Mouse (Mus musculus): ENCODE data around the gene Ddn. TPM values are rescaled to one million over a fixed set of nuclear protein-coding genes. Genes with fewer than 3 reads are reported as not detected.
"Not testable (repeated sequence)": the region's sequence is repeated elsewhere in the genome, so short reads cannot be mapped to it uniquely, and the experiment has no call there.

Gene Ddn
- polyA plus RNA-seq, 1 experiment from 2014 or later = 0.81 TPM

DNA sequence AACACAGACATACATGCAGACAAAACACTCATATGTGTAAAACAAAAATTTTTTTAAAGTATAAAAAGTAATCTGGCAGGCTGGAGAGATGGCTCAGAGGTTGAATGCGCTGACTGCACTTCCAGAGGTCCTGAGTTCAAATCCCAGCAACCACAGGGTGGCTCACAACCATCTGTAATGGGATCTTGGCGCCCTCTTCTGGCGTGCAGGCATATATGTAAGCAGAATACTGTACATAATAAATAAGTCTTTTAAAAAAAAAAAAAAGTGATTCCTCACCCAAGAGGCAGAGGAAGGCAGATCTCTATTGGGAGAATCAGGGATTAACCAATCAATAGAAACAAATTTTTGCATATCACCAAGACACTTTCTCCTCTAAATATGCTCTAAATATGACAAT, 14.1 kb upstream of the Ddn start:
- Histone ChIP-seq H3K4me1 (no peaks in the 10 kb centered on the region), H3K9ac (no peak overlapping the region), H3K4me2 (no peak overlapping the region), H3K36me3 (replicated peaks) (peaks cover 9% of the 10 kb centered on the region; the same call in 1 of the 2 replicates), H3K27ac (no peak overlapping the region), H3K9me3 (no peaks in the 10 kb centered on the region), H3K27me3 (replicated peaks) (no peaks in the 10 kb centered on the region), H3K4me3 (no peak overlapping the region)
- 71% methylated on average over 3 of the region's 3 CpGs for WGBS
- ATAC-seq (replicated peaks) = no peak

DNA sequence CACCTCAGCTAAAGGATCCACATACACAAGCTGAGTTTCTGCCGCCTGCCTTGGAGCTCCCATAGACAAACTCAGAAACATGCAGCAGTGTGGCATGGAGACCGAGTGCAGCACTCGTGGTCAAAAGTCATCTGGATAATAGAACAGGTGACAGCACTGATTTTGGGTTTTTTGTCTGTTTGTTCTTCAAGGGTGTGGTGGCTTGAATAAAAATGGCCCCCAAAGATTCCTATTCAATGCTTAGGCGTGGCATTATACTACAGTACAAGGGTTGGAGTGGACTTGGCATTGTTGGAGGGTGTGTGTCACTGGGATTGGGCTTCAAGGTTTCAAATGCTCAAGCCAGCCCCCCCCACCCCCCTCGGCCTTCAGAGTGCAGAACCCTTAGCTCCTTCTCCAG, 12.9 kb upstream of the Ddn start:
- no peak for ATAC-seq (replicated peaks)
- H3K9me3 ChIP-seq = no peaks in the 10 kb centered on the region
- H3K27me3 ChIP-seq (replicated peaks) = no peaks in the 10 kb centered on the region
- H3K27ac ChIP-seq = no peak overlapping the region
- H3K4me1 ChIP-seq = no peaks in the 10 kb centered on the region
- H3K9ac ChIP-seq = no peak overlapping the region
- H3K4me2 ChIP-seq = no peak overlapping the region
- H3K36me3 ChIP-seq (replicated peaks) = peaks cover 9% of the 10 kb centered on the region; the same call in 1 of the 2 replicates
- WGBS = 92% methylated on average over 5 of the region's 5 CpGs
- no peak overlapping the region for H3K4me3 ChIP-seq

DNA sequence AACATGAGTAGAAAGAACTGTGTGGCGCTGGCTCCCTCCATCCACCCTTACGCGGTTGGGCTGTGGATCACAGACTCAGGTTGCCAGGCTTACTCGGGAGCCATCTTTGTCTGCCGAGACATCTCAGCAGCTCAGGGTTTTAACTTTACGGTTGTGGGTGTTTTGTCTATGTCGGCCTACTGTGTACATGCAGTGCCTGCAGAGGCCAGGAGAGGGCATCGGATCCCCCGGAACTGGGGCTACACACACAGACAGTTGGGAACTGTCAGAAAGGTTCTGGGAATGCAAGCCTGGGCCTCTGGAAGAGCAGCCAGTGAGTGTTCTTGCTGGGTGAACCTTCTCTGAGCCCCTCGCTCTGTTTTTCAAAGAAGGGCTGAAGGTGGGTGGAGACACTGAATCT, 12.1 kb upstream of the Ddn start:
- no peak overlapping the region for H3K27ac ChIP-seq
- no peaks in the 10 kb centered on the region for H3K27me3 ChIP-seq (replicated peaks)
- WGBS = 27% methylated on average over 10 of the region's 10 CpGs
- H3K4me2 ChIP-seq = no peak overlapping the region
- H3K36me3 ChIP-seq (replicated peaks) = peaks cover 9% of the 10 kb centered on the region; the same call in 1 of the 2 replicates
- H3K9me3 ChIP-seq = no peaks in the 10 kb centered on the region
- H3K9ac ChIP-seq = no peak overlapping the region
- no peak for ATAC-seq (replicated peaks)
- H3K4me3 ChIP-seq = no peak overlapping the region
- H3K4me1 ChIP-seq = no peaks in the 10 kb centered on the region

DNA sequence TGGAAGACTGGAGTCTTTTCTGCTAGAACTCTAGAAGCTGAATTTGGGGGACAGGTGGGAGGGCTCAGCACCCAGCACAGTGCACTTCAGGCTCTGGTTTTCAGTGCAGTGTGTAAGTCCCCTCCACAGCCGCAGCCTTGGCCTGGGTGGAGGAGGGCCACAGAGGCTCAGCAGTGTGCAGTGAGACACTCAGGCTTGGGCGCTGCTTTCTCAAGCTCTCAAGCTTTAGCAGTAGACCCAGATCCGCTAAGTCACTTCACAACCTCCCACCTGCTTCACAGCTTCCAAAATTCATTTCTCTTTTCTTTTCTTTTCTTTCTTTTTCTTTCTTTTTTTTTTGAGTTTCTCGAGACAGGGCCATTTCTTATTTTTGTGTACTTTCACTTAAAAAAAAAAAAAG, 11.6 kb upstream of the Ddn start:
- no peak overlapping the region for H3K4me2 ChIP-seq
- H3K4me1 ChIP-seq = no peaks in the 10 kb centered on the region
- no peaks in the 10 kb centered on the region for H3K9me3 ChIP-seq
- peaks cover 9% of the 10 kb centered on the region; the same call in 1 of the 2 replicates for H3K36me3 ChIP-seq (replicated peaks)
- no peak overlapping the region for H3K27ac ChIP-seq
- H3K27me3 ChIP-seq (replicated peaks) = no peaks in the 10 kb centered on the region
- H3K4me3 ChIP-seq = no peak overlapping the region
- no peak for ATAC-seq (replicated peaks)
- no peak overlapping the region for H3K9ac ChIP-seq
- WGBS = 84% methylated on average over 4 of the region's 4 CpGs

DNA sequence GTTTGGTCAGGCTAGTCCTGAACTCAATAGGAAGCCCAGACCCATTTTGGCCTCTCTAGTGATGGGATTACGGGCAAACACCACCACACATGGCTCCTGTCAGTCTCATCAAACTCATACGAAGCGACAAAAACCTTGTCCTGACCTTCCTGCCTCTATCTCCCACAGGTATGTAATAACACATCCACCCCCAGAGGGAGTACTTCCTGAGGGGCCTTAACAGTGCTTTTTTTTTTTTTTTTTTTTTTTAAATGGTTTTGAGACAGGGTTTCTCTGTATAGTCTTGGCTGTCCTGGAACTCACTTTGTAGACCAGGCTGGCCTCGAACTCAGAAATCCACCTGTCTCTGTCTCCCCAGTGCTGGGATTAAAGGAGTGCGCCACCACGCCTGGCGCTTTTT, 8.9 kb upstream of the Ddn start:
- 89% methylated on average over 7 of the region's 7 CpGs for WGBS
- no peaks in the 10 kb centered on the region for H3K9me3 ChIP-seq
- no peak overlapping the region for H3K4me3 ChIP-seq
- H3K27me3 ChIP-seq (replicated peaks) = no peaks in the 10 kb centered on the region
- H3K9ac ChIP-seq = no peak overlapping the region
- ATAC-seq (replicated peaks) = no peak
- no peak overlapping the region for H3K4me2 ChIP-seq
- no peak overlapping the region for H3K27ac ChIP-seq
- no peaks in the 10 kb centered on the region for H3K4me1 ChIP-seq
- H3K36me3 ChIP-seq (replicated peaks) = peaks cover 13% of the 10 kb centered on the region; the same call in 1 of the 2 replicates

DNA sequence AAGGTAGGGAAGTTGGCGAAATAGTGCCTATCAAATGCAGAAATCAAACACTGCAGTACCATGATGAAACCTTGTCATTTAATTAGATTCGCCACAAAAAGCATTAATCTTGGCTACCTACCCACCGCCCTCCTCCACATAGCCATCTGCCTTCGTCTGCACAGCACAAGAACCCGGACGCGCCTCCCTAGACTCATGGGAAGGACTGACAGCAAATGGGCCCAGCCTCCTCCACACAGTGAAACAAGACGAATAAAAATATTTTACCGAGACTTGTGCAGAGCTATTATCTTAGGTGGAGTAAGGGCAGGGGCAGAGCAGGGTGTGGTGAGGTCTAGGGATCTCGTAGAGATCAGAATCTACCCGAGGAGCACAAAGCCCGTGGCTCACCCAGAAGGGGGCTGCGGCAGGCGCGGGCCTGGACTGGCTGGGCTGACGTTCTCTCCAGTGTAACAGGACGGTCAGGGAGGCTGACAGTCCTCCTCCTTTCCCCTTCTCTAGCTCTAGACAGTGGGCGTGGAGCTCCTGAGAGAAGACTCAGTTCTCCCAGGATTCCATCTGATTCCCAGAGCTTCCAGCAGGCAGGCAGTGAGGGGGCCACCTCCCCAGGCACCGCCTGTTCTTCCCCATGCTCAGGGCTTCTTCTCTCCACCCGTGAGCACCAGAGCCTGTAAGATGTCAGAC, 3.6 kb upstream of the Ddn start:
- peaks cover 25% of the 10 kb centered on the region for H3K27me3 ChIP-seq (replicated peaks)
- H3K9ac ChIP-seq = no peak overlapping the region
- no peak overlapping the region for H3K27ac ChIP-seq
- H3K36me3 ChIP-seq (replicated peaks) = peaks cover 20% of the 10 kb centered on the region; the same call in 1 of the 2 replicates
- peaks cover 12% of the 10 kb centered on the region for H3K4me1 ChIP-seq
- H3K4me2 ChIP-seq = no peak overlapping the region
- 85% methylated on average over 20 of the region's 20 CpGs for WGBS
- H3K9me3 ChIP-seq = no peaks in the 10 kb centered on the region
- ATAC-seq (replicated peaks) = no peak
- H3K4me3 ChIP-seq = no peak overlapping the region

DNA sequence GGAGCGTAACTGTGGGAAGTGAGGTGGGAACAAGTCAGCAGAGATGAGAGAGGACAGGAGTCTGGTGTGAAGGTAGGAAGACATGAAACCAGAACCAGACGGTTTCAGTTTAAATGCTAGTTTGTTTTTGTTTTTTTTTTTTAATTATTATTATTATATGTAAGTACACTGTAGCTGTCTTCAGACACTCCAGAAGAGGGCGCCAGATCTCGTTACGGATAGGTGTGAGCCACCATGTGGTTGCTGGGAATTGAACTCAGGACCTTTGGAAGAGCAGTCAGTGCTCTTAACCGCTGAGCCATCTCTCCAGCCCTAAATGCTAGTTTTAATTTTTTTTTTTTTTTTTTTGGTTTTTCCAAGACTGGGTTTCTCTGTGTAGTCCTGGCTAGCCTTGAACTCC, 922 bp upstream of the Ddn start:
- not testable (repeated sequence) for ATAC-seq (replicated peaks); H3K27ac ChIP-seq; H3K9me3 ChIP-seq; H3K4me3 ChIP-seq; H3K9ac ChIP-seq; H3K4me2 ChIP-seq
- Histone ChIP-seq H3K27me3 (replicated peaks) (peaks cover 52% of the 10 kb centered on the region), H3K4me1 (peaks cover 38% of the 10 kb centered on the region), H3K36me3 (replicated peaks) (peaks cover 17% of the 10 kb centered on the region; the same call in 1 of the 2 replicates)
- WGBS = 86% methylated on average over 6 of the region's 6 CpGs

DNA sequence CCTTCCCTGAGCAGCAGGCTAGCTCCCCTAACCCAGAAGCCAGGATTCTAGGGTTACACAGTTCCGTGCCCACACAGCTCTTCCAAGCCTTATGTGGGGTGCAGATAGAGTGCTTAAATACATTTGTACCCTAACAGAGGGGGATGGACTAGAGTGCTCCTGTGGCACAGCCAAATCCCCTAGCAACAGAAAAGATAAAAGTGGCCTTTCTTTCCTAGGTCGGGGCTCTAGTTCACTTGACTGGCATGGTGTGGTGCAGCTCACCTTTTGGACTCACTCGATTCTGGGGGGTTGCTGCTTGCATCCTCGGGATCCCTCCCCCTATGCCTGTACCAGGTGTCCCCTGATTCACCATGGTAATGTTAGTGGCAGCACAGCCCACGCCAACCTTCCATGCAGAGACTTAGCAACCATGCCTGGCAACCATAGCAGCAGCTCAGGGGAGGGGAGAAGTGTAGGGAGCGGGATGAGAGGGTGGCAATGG, 597 bp downstream of the Ddn start:
- H3K27me3 ChIP-seq (replicated peaks) = peaks cover 66% of the 10 kb centered on the region
- peaks cover 12% of the 10 kb centered on the region; the same call in 1 of the 2 replicates for H3K36me3 ChIP-seq (replicated peaks)
- peaks cover 53% of the 10 kb centered on the region for H3K4me1 ChIP-seq
- H3K27ac ChIP-seq = 0 out of 2 replicates have a peak overlapping the region, but pooled peaks have one; percentile 11
- H3K4me2 ChIP-seq = peak overlapping the region; percentile 79
- H3K9ac ChIP-seq = peak overlapping the region; percentile 39; the same call in 1 of the 2 replicates
- WGBS = 5% methylated on average over 6 of the region's 6 CpGs
- peak; percentile 44; the same call in 1 of the 2 replicates for ATAC-seq (replicated peaks)
- H3K9me3 ChIP-seq = no peaks in the 10 kb centered on the region
- H3K4me3 ChIP-seq = peak overlapping the region; percentile 48

DNA sequence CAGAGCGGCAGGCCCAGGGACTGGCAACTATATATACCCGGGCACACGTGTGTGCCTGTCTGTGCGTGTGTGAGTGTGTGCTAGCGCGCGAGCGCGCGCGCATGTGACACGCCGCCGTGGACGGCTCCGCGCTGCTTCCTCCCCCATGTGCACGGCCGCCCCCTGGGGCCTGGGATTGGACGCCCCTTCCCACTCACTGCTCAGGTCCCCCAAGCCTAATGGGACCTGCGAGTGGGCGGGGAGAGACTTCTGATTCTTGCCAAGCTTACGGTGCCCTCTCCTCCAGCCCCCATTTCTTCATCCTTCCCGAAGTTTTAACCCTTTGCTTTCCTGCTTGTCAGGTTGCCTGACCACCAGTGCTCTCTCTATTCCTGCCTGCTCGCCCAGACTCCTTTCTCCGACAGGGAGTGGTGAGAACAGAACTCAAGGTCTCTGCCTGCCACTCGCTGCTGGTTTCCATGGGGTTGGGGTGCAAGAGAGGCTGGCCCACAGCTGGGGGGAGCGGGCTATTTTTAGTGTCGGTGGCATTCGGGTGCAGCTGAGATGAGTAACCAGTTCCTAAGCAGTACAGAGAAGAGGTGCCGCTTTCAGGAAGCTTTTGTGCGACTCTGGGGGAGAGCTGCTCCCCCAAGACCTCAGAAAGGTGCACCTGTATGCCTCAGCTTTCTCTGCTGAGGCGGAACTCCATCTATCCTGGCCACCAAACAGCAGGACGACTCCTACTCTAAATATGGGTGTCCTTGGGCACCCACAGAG, 1.2 kb downstream of the Ddn start:
- peak; percentile 40; the same call in 1 of the 2 replicates for ATAC-seq (replicated peaks)
- 0 out of 2 replicates have a peak overlapping the region, but pooled peaks have one; percentile 11 for H3K27ac ChIP-seq
- under 1% methylated on average over 33 of the region's 34 CpGs for WGBS
- peaks cover 54% of the 10 kb centered on the region for H3K4me1 ChIP-seq
- H3K27me3 ChIP-seq (replicated peaks) = peaks cover 72% of the 10 kb centered on the region
- no peaks in the 10 kb centered on the region for H3K9me3 ChIP-seq
- peaks cover 6% of the 10 kb centered on the region; the same call in 1 of the 2 replicates for H3K36me3 ChIP-seq (replicated peaks)
- peak overlapping the region; percentile 48 for H3K4me3 ChIP-seq
- peak overlapping the region; percentile 39 for H3K9ac ChIP-seq
- H3K4me2 ChIP-seq = peak overlapping the region; percentile 79

DNA sequence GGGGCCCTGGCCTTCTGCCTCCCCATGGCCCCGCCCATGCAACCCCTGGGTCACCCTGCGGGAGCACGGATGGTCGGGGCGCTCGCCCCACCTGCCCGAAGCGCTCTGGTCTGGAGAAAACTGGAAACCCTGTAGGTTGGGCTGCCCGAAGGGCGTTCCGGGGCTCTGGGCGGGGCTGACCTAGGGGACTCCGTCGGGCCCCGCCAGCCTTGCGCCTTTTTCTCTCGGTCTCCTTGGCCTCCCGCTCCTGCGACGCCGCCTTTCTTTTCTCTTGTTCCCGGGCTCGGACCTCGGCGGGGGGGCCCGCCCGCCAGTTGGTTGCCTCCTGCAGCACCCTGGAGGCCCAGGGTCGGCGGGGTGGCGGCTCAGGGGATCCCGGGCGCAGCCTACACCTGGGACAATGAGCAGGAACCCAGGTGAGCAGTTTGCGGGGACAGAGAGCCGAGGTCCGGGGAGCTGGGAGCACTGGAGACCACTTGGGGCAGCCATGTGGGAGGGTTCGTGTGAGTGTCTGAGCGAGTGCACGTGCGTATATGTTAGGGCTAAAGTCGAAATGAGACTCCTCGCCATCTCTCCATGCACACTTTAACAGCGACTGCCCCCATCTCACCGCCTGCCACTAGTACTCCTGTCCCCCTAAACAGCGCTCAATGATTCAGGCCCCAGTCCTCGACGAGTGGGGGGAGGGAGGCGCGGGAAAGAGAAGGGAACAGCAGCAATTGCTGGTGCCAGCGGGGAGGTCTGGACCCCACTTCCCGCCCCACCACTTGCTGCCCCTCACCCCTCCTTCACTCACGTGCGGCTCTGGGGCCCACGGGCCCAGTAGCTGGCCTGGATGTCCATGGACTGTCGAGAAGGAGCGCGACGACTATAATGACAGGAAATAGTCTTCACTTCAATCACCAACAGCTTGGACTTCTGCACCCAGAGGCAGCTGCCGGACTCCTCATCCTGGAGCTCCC, 2.2 kb downstream of the Ddn start:
- WGBS = under 1% methylated on average over 58 of the region's 58 CpGs
- no peaks in the 10 kb centered on the region for H3K9me3 ChIP-seq
- no peak overlapping the region for H3K27ac ChIP-seq
- ATAC-seq (replicated peaks) = no peak
- peaks cover 82% of the 10 kb centered on the region for H3K27me3 ChIP-seq (replicated peaks)
- H3K36me3 ChIP-seq (replicated peaks) = no peaks in the 10 kb centered on the region
- peak overlapping the region; percentile 48 for H3K4me3 ChIP-seq
- H3K4me1 ChIP-seq = peaks cover 54% of the 10 kb centered on the region
- H3K9ac ChIP-seq = no peak overlapping the region
- peak overlapping the region; percentile 79 for H3K4me2 ChIP-seq

DNA sequence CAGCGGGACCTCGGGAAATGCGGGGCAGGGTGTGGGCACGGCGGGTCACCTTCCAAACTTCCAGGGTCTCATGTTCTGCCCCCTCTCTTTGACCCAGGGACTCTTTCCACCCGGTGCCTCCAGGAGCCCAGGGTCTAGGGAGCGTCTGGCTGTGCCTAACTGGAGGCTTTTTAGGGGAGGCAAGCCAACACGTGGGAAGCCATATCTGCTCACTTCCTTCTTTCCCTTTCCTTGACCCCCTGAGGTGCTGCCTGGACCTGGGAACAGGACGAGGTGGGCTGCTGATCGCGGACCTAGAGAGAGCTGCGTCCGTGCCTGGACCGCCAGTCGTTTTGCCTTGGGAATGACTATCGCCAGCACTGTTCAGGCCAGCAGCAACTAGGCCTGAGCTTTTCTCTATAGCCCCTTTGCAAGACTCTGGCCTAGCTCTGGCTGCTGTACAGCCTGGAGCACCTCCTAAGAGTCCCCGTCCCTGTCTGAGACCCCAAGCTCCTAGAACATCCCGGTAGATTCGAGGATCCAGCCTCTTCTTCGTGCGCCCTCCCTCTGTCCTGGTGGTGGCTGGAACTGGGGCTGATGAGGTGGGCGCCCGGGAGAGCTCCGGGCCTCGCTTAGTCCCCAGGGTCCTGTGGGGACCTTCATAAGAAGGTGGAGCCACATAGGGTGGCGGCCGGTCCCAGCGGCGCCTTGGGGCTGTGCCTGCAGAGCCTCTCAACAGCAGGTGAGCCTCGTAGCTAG, 3.0 kb downstream of the Ddn start:
- Histone ChIP-seq H3K4me2 (peak overlapping the region; percentile 88), H3K4me1 (peaks cover 54% of the 10 kb centered on the region), H3K9me3 (no peaks in the 10 kb centered on the region), H3K27ac (no peak overlapping the region), H3K36me3 (replicated peaks) (no peaks in the 10 kb centered on the region), H3K9ac (no peak overlapping the region), H3K27me3 (replicated peaks) (peaks cover 90% of the 10 kb centered on the region), H3K4me3 (peak overlapping the region; percentile 48)
- ATAC-seq (replicated peaks) = no peak
- WGBS = 4% methylated on average over 30 of the region's 30 CpGs

All from midbrain, embryonic 15.5 days (tissue).